Mouse (Mus musculus) stomach, embryonic 16.5 days (tissue): Measurements from ENCODE around the gene Olfr1098. TPM values are rescaled to one million over a fixed set of nuclear protein-coding genes. Genes with fewer than 3 reads are reported as not detected.

Experiments used
- ATAC-seq: fragments of 200-750 bp; cut with Nextera tagmentation; 2 replicates; pipeline ENCODE4 v1.8.0; 2017; ENCODE audit warnings: moderate number of reproducible peaks, moderate TSS enrichment; ENCODE audit not compliant: insufficient read depth, low FRiP score
- H3K27ac ChIP-seq: fragments of 300-500 bp; sonication (generic); 2 replicates; pipeline ENCODE4 v1.5.1; 2014; ENCODE audit warnings: low read length
- H3K27me3 ChIP-seq: fragments of 300-500 bp; sonication (generic); 2 replicates; pipeline ENCODE4 v1.6.1; 2014; ENCODE audit warnings: low read length, control low read depth, mixed read lengths; ENCODE audit not compliant: control insufficient read depth, insufficient read depth
- H3K36me3 ChIP-seq: fragments of 300-500 bp; sonication (generic); 2 replicates; pipeline ENCODE4 v1.6.1; 2014; ENCODE audit warnings: low read length; ENCODE audit not compliant: control insufficient read depth, insufficient read depth
- H3K4me1 ChIP-seq: fragments of 300-500 bp; sonication (generic); 2 replicates; pipeline ENCODE4 v1.6.1; 2014; ENCODE audit warnings: low read length, control low read depth, mixed read lengths; ENCODE audit not compliant: control insufficient read depth, insufficient read depth
- H3K4me2 ChIP-seq: fragments of 300-500 bp; sonication (generic); 2 replicates; pipeline ENCODE4 v1.6.1; 2014; ENCODE audit warnings: low read depth, low read length, mixed read lengths
- H3K4me3 ChIP-seq: fragments of 300-500 bp; sonication (generic); replicated peaks from 2 replicates; pipeline ENCODE4 v1.5.1; 2014; ENCODE audit warnings: mild to moderate bottlenecking, low read length
- H3K9ac ChIP-seq: fragments of 300-500 bp; sonication (generic); 2 replicates; pipeline ENCODE4 v1.6.1; 2014; ENCODE audit warnings: low read length
- H3K9me3 ChIP-seq: fragments of 300-500 bp; sonication (generic); replicated peaks from 2 replicates; pipeline ENCODE4 v1.6.1; 2016; ENCODE audit warnings: low read length, control low read depth; ENCODE audit not compliant: control insufficient read depth
- WGBS: fragments of 180-500 bp; shearing (Covaris S2); extraction: QIAGEN DNeasy Blood & Tissue Kit; methylation state at CpG from one replicate; pipeline ENCODE4 v1.1.7; 2014; 5-methylcytosine and 5-hydroxymethylcytosine counted together
- polyA plus RNA-seq: library from polyadenylated mRNA; unstranded; fragments of >200 nt; fragmentation: Nextera tagmentation; extraction: Ambion mirVana; gene quantifications from 2 replicates; pipeline ENCODE4 v1.2.1, GENCODE M21; 2015

Gene Olfr1098
- not detected in 2 replicates for polyA plus RNA-seq

DNA sequence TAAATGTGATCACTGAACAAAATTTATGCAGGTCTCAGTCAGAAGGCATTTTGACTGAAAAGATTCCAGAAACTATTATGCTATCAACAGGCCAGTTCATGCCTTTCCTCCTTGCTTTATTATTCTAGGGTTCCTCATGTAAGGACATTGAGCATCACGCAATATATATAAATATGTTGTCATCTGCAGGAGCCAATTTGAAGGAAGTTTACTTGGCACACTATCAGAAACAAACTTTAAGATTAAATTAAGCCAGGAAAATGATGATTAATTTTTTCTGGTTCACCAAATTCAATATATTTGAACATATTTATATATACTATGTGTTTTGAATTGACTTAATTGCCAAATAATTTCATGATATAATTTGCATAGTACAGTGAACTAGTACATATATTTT, at the start of gene Olfr1098:
Gene Olfr1098 (minus strand): TSS at position 101 of the 400 bp plus-strand sequence.
- H3K4me3 ChIP-seq = no peak within 1 kb of the TSS
- H3K4me2 ChIP-seq = no peak within 1 kb of the TSS
- no peak within 1 kb of the TSS for H3K9ac ChIP-seq
- H3K9me3 ChIP-seq = no peaks in the 10 kb centered on the region
- H3K4me1 ChIP-seq = no peaks in the 10 kb centered on the region
- no peaks in the 10 kb centered on the region for H3K36me3 ChIP-seq
- no peaks in the 10 kb centered on the region for H3K27me3 ChIP-seq
- no peak for ATAC-seq
- WGBS = 80% methylated on average over 1 of the region's 1 CpGs
- H3K27ac ChIP-seq = no peak within 1 kb of the TSS

DNA sequence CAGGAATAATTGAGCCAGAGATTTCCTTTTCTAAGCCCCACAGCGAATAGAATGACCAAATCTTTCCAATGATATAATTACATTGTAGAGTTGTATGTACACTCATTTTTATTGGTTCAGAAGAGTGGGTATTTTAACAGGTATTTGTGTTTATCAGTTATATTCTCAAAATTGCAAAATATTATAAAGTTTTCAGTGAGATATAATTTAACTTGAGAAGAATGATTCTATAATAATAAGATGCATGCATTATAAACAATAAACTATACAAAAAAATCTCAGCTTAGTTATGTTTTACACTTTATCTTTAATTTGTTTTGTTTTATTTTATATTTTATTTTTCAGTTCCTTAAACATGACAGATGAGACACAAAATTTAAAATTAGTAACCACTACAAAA, 36.2 kb upstream of the Olfr1098 start, which contains the start of gene Olfr1099:
Gene Olfr1099 (minus strand): TSS at position 101 of the 400 bp plus-strand sequence.
- WGBS = 83% methylated on average over 1 of the region's 1 CpGs
- ATAC-seq = no peak
- H3K4me2 ChIP-seq = no peak within 1 kb of the TSS
- H3K27ac ChIP-seq = no peak within 1 kb of the TSS
- H3K27me3 ChIP-seq = no peaks in the 10 kb centered on the region
- H3K9ac ChIP-seq = no peak within 1 kb of the TSS
- no peaks in the 10 kb centered on the region for H3K36me3 ChIP-seq
- no peaks in the 10 kb centered on the region for H3K4me1 ChIP-seq
- H3K9me3 ChIP-seq = no peaks in the 10 kb centered on the region
- no peak within 1 kb of the TSS for H3K4me3 ChIP-seq

DNA sequence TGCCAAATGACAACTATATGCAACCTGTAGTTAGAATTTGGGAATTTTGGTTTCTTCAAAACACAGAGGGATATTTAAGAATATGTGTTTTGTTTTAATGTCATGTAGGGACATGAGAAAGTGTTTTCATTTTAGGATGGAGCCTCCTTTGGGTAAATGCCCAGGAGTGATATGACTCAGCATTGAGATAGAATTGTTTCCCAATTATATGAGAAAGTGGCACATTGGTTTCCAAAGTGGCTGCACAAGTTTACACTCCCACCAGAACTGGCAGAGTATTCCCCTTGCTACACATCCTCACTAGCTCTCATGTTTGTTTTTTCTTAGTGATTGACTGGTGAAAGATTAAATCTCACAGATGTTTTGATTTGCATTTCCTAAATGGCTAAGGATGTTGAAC, 2.2 kb upstream of the Olfr1098 start:
- no peak overlapping the region for H3K4me2 ChIP-seq
- no peak for ATAC-seq
- H3K9me3 ChIP-seq = no peaks in the 10 kb centered on the region
- H3K27ac ChIP-seq = no peak overlapping the region
- no peaks in the 10 kb centered on the region for H3K4me1 ChIP-seq
- no peaks in the 10 kb centered on the region for H3K27me3 ChIP-seq
- no peaks in the 10 kb centered on the region for H3K36me3 ChIP-seq
- no peak overlapping the region for H3K4me3 ChIP-seq
- no peak overlapping the region for H3K9ac ChIP-seq

DNA sequence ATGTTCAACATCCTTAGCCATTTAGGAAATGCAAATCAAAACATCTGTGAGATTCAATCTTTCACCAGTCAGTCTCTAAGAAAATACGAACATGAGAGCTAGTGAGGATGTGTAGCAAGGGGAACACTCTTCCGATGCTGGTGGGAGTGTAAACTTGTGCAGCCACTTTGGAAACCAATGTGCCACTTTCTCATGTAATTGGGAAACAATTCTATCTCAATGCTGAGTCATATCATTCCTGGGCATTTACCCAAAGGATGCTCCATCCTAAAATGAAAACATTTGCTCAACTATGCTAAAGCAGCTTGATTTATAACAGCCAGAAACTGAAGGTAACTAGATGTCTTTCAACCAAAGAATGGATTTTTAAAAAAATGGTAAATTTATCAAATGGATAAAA, 18.7 kb downstream of the Olfr1098 start:
- no peak overlapping the region for H3K9ac ChIP-seq
- H3K36me3 ChIP-seq = no peaks in the 10 kb centered on the region
- H3K4me2 ChIP-seq = no peak overlapping the region
- H3K9me3 ChIP-seq = no peaks in the 10 kb centered on the region
- no peak for ATAC-seq
- H3K4me3 ChIP-seq = no peak overlapping the region
- no peaks in the 10 kb centered on the region for H3K27me3 ChIP-seq
- H3K4me1 ChIP-seq = no peaks in the 10 kb centered on the region
- 91% methylated on average over 2 of the region's 2 CpGs for WGBS
- H3K27ac ChIP-seq = no peak overlapping the region

DNA sequence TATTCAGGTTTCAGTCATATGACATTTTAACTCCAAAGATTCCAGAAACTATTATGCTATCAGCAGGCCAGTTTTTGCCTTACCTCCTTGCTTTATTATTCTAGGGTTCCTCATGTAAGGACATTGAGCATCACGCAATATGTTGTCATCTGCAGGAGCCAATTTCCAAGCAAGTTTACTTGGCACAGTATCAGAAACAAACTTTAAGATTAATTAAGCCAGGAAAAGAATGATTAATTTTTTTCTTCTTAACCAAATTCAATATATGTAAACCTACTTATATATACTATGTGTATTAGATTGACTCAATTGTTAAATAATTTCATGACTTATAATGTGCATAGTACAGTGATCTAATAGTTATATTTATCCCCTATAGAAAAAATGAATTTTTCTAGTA, 32.2 kb downstream of the Olfr1098 start, which contains the start of gene Olfr1097:
Gene Olfr1097 (minus strand): TSS at position 101 of the 400 bp plus-strand sequence.
- no peak within 1 kb of the TSS for H3K27ac ChIP-seq
- ATAC-seq = no peak
- no peak within 1 kb of the TSS for H3K4me2 ChIP-seq
- no peak within 1 kb of the TSS for H3K4me3 ChIP-seq
- H3K9ac ChIP-seq = no peak within 1 kb of the TSS
- H3K36me3 ChIP-seq = no peaks in the 10 kb centered on the region
- WGBS = 88% methylated on average over 1 of the region's 1 CpGs
- no peaks in the 10 kb centered on the region for H3K9me3 ChIP-seq
- H3K4me1 ChIP-seq = no peaks in the 10 kb centered on the region
- no peaks in the 10 kb centered on the region for H3K27me3 ChIP-seq

DNA sequence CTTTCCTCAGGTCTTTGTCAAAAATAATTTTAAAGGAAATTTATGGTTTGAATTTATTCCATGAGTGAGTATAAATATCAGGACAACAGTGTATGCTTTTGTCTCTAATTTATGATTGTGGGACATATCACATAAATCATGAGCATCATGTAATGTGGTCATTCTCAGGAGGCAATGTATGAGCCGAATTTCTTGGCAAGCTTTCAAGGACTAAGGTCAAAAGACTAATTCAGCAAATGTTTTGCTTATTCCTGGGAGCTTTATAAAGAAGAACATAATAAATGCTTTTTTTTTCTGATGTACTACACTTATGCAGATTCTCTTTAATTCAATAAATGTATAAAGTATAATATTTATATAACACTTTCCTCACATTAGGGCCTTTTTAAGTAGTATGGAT, 49.6 kb downstream of the Olfr1098 start, which contains the start of gene Gm13723:
Gene Gm13723 (minus strand): TSS at position 101 of the 400 bp plus-strand sequence.
- H3K4me3 ChIP-seq = no peak within 1 kb of the TSS
- no peaks in the 10 kb centered on the region for H3K9me3 ChIP-seq
- H3K9ac ChIP-seq = no peak within 1 kb of the TSS
- no peaks in the 10 kb centered on the region for H3K36me3 ChIP-seq
- H3K27me3 ChIP-seq = no peaks in the 10 kb centered on the region
- no peaks in the 10 kb centered on the region for H3K4me1 ChIP-seq
- 45% methylated on average over 1 of the region's 1 CpGs for WGBS
- no peak within 1 kb of the TSS for H3K27ac ChIP-seq
- no peak within 1 kb of the TSS for H3K4me2 ChIP-seq
- no peak for ATAC-seq

Other genes starting within 250 kb of the Olfr1098 start
- gene Olfr1086, start 244.5 kb downstream of the Olfr1098 start, polyA plus RNA-seq = not detected in 2 replicates
- not detected in 2 replicates for gene Olfr1087, start 226.2 kb downstream of the Olfr1098 start, polyA plus RNA-seq
- gene Olfr1089, start 190.8 kb downstream of the Olfr1098 start, polyA plus RNA-seq = not detected in 2 replicates
- gene Olfr1090, start 165.6 kb downstream of the Olfr1098 start, polyA plus RNA-seq = not detected in 2 replicates
- gene Olfr1093, start 142.1 kb downstream of the Olfr1098 start, polyA plus RNA-seq = not detected in 2 replicates
- gene Olfr141, start 114.5 kb downstream of the Olfr1098 start, polyA plus RNA-seq = not detected in 2 replicates
- gene Olfr1094, start 99.9 kb downstream of the Olfr1098 start, polyA plus RNA-seq = not detected in 2 replicates
- gene Olfr1095, start 72.8 kb downstream of the Olfr1098 start, polyA plus RNA-seq = not detected in 2 replicates
- not detected in 2 replicates for gene Gm13723, start 49.7 kb downstream of the Olfr1098 start, polyA plus RNA-seq
- gene Olfr1097, start 32.3 kb downstream of the Olfr1098 start, polyA plus RNA-seq = not detected in 2 replicates
- not detected in 2 replicates for gene Olfr1099, start 36.1 kb upstream of the Olfr1098 start, polyA plus RNA-seq
- gene Olfr1100, start 55.4 kb upstream of the Olfr1098 start, polyA plus RNA-seq = not detected in 2 replicates
- gene Olfr1101, start 66.7 kb upstream of the Olfr1098 start, polyA plus RNA-seq = not detected in 2 replicates
- not detected in 2 replicates for gene Olfr1102, start 73.9 kb upstream of the Olfr1098 start, polyA plus RNA-seq
- not detected in 2 replicates for gene Olfr1104, start 102.5 kb upstream of the Olfr1098 start, polyA plus RNA-seq
- gene Olfr1105, start 112.0 kb upstream of the Olfr1098 start, polyA plus RNA-seq = not detected in 2 replicates
- gene Olfr1106, start 127.7 kb upstream of the Olfr1098 start, polyA plus RNA-seq = not detected in 2 replicates
- gene Olfr1107, start 151.3 kb upstream of the Olfr1098 start, polyA plus RNA-seq = not detected in 2 replicates
- gene Olfr1109, start 171.5 kb upstream of the Olfr1098 start, polyA plus RNA-seq = not detected in 2 replicates
- not detected in 2 replicates for gene Olfr259, start 190.0 kb upstream of the Olfr1098 start, polyA plus RNA-seq
- gene Olfr1110, start 215.8 kb upstream of the Olfr1098 start, polyA plus RNA-seq = not detected in 2 replicates
- gene Olfr1111, start 228.1 kb upstream of the Olfr1098 start, polyA plus RNA-seq = not detected in 2 replicates